Mouse (Mus musculus): Measurements from ENCODE around the gene Gm1979.
"Not testable (repeated sequence)": the region's sequence is repeated elsewhere in the genome, so short reads cannot be mapped to it uniquely, and the experiment has no call there.

Gm1979 gene

DNA sequence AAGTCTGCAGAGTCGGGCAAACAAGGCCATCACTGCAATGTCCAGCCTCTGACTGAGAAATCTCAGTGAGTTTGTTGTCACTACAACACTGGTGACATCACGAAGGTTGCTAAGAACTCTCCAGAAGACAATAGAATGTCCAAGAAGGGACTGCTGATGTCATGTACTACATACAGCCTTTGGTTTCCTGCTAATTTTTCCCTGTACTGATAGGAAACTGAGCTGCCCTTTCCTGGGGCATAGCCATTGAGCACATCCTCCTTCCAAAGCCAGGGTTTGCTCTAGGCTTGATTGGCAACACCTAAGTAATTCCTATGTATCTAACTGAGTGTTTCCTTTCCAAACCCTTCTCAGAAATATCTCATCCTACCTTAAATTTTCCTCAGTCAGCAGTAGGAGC is at the start of gene Gm1979:
Gene Gm1979, minus strand, starts transcription at position 101 of the 400 bp plus-strand sequence.
- not testable (repeated sequence) for DNase-seq (ENCODE audit: low spot score in 2 of 2)

DNA sequence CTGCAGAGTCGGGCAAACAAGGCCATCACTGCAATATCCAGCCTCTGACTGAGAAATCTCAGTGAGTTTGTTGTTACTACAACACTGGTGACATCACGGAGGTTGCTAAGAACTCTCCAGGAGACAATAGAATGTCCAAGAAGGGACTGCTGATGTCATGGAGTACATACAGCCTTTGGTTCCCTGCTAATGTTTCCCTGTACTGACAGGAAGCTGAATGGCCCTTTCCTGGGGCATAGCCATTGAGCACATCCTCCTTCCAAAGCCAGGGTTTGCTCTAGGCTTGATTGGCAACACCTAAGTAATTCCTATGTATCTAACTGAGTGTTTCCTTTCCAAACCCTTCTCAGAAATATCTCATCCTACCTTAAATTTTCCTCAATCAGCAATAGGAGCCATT is 34.9 kb upstream of the Gm1979 start, which contains the start of gene Speer4a:
Gene Speer4a, minus strand, starts transcription at position 101 of the 400 bp plus-strand sequence.
- not testable (repeated sequence) for DNase-seq (ENCODE audit: low spot score in 2 of 2)

DNA sequence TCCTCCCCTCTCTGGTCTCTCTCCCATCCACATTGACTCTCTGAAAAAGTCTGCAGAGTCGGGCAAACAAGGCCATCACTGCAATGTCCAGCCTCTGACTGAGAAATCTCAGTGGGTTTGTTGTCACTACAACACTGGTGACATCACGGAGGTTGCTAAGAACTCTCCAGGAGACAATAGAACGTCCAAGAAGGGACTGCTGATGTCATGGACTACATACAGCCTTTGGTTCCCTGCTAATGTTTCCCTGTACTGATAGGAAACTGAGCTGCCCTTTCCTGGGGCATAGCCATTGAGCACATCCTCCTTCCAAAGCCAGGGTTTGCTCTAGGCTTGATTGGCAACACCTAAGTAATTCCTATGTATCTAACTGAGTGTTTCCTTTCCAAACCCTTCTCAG is 18.2 kb upstream of the Gm1979 start, which contains the start of gene Gm5862:
Gene Gm5862, minus strand, starts transcription at position 101 of the 400 bp plus-strand sequence.
- DNase-seq (ENCODE audit: low spot score in 2 of 2) = not testable (repeated sequence)

- DNase-seq (ENCODE audit: low spot score in 2 of 2) = not testable (repeated sequence)
Observed at GRCm38 (mm10) chr5:26007697-26008096, 3.1 kb upstream of the Gm1979 start.

DNA sequence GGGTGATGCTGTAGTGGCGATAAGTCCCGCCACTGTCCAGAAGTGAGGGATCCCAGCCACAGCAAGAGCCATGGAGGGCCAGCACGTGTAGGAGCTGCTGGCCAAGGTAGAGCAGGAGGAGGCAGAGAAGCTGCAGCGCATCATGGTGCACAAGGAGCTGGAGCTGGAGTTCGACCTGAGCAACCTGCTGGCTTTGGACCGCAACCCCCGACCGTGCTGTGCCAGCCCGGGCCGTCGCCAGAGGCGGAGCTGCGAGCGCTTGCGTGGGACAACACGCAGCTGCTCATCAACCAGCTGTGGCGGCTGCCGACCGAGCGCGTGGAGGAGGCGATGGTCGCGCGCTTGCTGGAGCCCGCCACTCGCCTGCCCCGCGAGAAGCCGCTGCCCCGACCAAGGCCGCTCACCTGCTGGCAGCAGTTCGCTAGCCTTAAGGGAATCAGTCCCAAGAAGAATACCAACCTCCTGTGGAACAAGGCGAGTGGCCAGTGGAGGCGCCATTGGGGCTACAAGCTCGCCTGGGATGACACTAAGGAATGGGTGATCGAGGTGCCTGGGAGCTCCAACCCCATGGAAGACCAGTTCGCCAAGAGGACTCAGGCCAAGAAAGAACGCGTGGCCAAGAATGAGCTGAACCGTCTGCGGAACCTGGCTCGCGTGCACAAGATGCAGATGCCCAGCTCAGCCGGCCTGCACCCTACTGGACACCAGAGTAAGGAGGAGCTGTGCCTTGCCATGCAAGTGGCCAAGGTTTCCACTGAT is 2.5 kb upstream of the Gm1979 start:
- not testable (repeated sequence) for DNase-seq (ENCODE audit: low spot score in 2 of 2)

GRCm38 (mm10) chr5:25988550-25988949 is 16.0 kb downstream of the Gm1979 start, which contains the start of gene Gm21698:
Gene Gm21698 (minus strand): TSS chr5:25988650.
- DNase-seq (ENCODE audit: low spot score in 2 of 2) = not testable (repeated sequence)

GRCm38 (mm10) chr5:25972563-25972962 is 32.0 kb downstream of the Gm1979 start, which contains the start of gene Gm21680:
Gene Gm21680 (minus strand): TSS chr5:25972663.
- not testable (repeated sequence) for DNase-seq (ENCODE audit: low spot score in 2 of 2)

GRCm38 (mm10) chr5:25957050-25957449 is 47.5 kb downstream of the Gm1979 start:
- not testable (repeated sequence) for DNase-seq (ENCODE audit: low spot score in 2 of 2)

GRCm38 (mm10) chr5:25956611-25957010 is 48.0 kb downstream of the Gm1979 start:
- DNase-seq (ENCODE audit: low spot score in 2 of 2) = not testable (repeated sequence)

DNA sequence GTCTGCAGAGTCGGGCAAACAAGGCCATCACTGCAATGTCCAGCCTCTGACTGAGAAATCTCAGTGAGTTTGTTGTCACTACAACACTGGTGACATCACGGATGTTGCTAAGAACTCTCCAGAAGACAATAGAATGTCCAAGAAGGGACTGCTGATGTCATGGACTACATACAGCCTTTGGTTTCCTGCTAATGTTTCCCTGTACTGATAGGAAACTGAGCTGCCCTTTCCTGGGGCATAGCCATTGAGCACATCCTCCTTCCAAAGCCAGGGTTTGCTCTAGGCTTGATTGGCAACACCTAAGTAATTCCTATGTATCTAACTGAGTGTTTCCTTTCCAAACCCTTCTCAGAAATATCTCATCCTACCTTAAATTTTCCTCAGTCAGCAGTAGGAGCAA is 50.3 kb downstream of the Gm1979 start, which contains the start of gene Gm21671:
Gene Gm21671, minus strand, starts transcription at position 101 of the 400 bp plus-strand sequence.
- DNase-seq (ENCODE audit: low spot score in 2 of 2) = not testable (repeated sequence)
